Mouse (Mus musculus) heart, adult 2 months (tissue): ENCODE measurements at regions not wholly inside any gene's neighbourhood (a gene's known extent, or its start where the extent isn't known, plus 50 kb on each side); places are given as distances from the start of the nearest gene placed in this dataset.

ENCODE experiments used
- DNase-seq, 2 experiments: peaks; one replicate each; pipeline ENCODE4 v3.0.0; 2021
- H3K27ac ChIP-seq: fragments of 200-600 bp; 2 replicates; pipeline ENCODE4 v1.8.1; 2022
- H3K27me3 ChIP-seq: fragments of 200-500 bp; 2 replicates; pipeline ENCODE4 v1.6.1; 2012; ENCODE audit warnings: mild to moderate bottlenecking, low read length, inconsistent platforms, mixed read lengths; ENCODE audit not compliant: control insufficient read depth, insufficient read depth
- H3K36me3 ChIP-seq: fragments of 200-500 bp; 2 replicates; pipeline ENCODE4 v1.6.1; 2012; ENCODE audit warnings: low read length, inconsistent platforms; ENCODE audit not compliant: control insufficient read depth, insufficient read depth
- H3K4me1 ChIP-seq: fragments of 200-500 bp; 2 replicates; pipeline ENCODE4 v1.6.1; 2011; ENCODE audit warnings: low read length; ENCODE audit not compliant: control insufficient read depth, insufficient read depth
- H3K4me3 ChIP-seq: fragments of 200-600 bp; 2 replicates; pipeline ENCODE4 v1.8.1; 2022
- H3K79me2 ChIP-seq: fragments of 200-500 bp; replicated peaks from 2 replicates; pipeline ENCODE4 v1.6.1; 2012; ENCODE audit warnings: mild to moderate bottlenecking, inconsistent platforms, low read length, moderate library complexity, mixed read lengths; ENCODE audit not compliant: control insufficient read depth, insufficient read depth
- H3K9ac ChIP-seq: fragments of 200-500 bp; 2 replicates; pipeline ENCODE4 v1.6.1; 2012; ENCODE audit warnings: low read depth, mild to moderate bottlenecking, control low read depth, inconsistent platforms, low read length, mixed read lengths
- CTCF ChIP-seq: fragments of 200-600 bp; IDR thresholded peaks from 2 replicates; pipeline ENCODE4 v1.8.1; 2022; ENCODE audit warnings: antibody characterized with exemption, mild to moderate bottlenecking, moderate library complexity
- EP300 ChIP-seq: fragments of 200-500 bp; IDR thresholded peaks from 2 replicates; pipeline ENCODE4 v1.6.1; 2011; ENCODE audit warnings: low read depth, low read length, control low read depth; ENCODE audit not compliant: insufficient read depth
- POLR2A ChIP-seq: fragments of 200-500 bp; IDR thresholded peaks from 2 replicates; pipeline ENCODE4 v1.6.1; 2011; ENCODE audit warnings: mild to moderate bottlenecking, low read depth, low read length, control low read depth; ENCODE audit not compliant: insufficient read depth
- WGBS: fragments of 180-500 bp; shearing (Covaris S2); methylation state at CpG from one replicate; pipeline ENCODE4 v1.1.7; 2018; 5-methylcytosine and 5-hydroxymethylcytosine counted together
- intact Hi-C: fragments of 180-260 bp; cut with DNase I; formaldehyde crosslinking; loops from one replicate; pipeline ENCODE4 v1.15.1; 2025

DNA sequence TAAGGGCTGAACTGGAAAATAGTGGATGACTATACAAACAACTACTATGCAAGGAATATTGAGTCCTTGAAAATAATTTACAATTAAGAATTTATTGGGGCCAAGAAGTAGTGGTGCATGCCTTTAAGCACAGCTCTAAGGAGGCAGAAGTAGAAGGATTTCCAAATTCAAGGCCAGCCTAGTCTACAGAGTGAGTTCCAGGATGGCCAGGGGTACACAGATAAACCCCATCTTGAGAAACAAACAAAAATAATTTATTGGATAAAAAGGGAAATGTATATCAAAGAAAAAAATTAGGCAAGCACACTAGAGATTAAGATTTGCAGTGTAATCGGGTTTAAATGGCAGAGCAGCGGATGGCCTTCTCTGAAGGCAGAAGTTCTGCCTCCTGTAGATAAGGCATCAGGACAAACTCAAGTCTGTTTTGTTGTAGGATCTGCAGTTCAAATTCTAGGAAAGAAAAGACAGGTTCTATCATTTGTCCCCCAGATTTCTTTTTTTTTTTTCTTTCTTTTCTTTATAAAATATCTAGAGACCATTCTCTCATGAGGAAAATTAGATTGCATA lies 110.7 kb upstream of the Man2a1 start:
- DNase-seq = no peak
- Histone ChIP-seq H3K4me3 (no peak overlapping the region), H3K27me3 (no peaks in the 10 kb centered on the region), H3K79me2 (no peaks in the 10 kb centered on the region), H3K4me1 (no peaks in the 10 kb centered on the region), H3K27ac (no peak overlapping the region), H3K36me3 (no peaks in the 10 kb centered on the region), H3K9ac (no peak overlapping the region)
- intact Hi-C loops = loop anchor here (10.0 kb wide), 1 partner anchor 835 kb away; no protein-coding TSS in a partner anchor
- no peak for TF ChIP-seq POLR2A
- TF ChIP-seq EP300 = no peak
- no peak for TF ChIP-seq CTCF
- 82% methylated on average over 2 of the region's 2 CpGs for WGBS

DNA sequence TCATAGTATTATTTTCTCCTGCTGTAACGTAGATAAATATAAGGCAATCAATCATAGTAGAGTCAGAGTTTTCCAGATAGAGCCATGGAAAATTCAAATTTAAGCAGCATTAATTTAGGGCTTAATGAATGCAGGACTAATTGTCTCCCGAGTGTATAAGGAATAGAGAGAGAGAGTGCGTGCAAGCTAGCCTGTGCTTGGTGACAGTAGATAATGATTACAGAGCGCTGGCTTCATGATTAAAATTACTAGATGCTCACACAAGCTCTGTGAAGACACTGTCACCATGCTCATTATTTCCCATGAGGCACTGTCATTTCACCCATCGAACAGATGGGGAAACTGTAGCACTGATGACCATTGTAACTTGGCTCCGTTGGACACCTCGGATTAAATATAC lies 109.9 kb upstream of the Man2a1 start:
- no peaks in the 10 kb centered on the region for H3K79me2 ChIP-seq
- TF ChIP-seq CTCF (no peak), EP300 (no peak), POLR2A (no peak)
- no peak overlapping the region for H3K9ac ChIP-seq
- no peaks in the 10 kb centered on the region for H3K4me1 ChIP-seq
- H3K4me3 ChIP-seq = no peak overlapping the region
- no peaks in the 10 kb centered on the region for H3K36me3 ChIP-seq
- no peaks in the 10 kb centered on the region for H3K27me3 ChIP-seq
- intact Hi-C loops = loop anchor here (10.0 kb wide), 1 partner anchor 834 kb away; no protein-coding TSS in a partner anchor
- DNase-seq = no peak
- no peak overlapping the region for H3K27ac ChIP-seq
- WGBS = 89% methylated on average over 7 of the region's 7 CpGs

GRCm38 (mm10) chr17:64491922-64492353 lies 108.6 kb upstream of the Man2a1 start:
- Histone ChIP-seq H3K9ac (no peak overlapping the region), H3K4me3 (no peak overlapping the region), H3K4me1 (no peaks in the 10 kb centered on the region), H3K79me2 (no peaks in the 10 kb centered on the region), H3K36me3 (no peaks in the 10 kb centered on the region), H3K27ac (no peak overlapping the region), H3K27me3 (no peaks in the 10 kb centered on the region)
- TF ChIP-seq CTCF (no peak), EP300 (no peak), POLR2A (no peak)
- intact Hi-C loops = loop anchor here (10.0 kb wide), 1 partner anchor 833 kb away; no protein-coding TSS in a partner anchor
- 27% methylated on average over 8 of the region's 10 CpGs for WGBS
- DNase-seq = no peak

GRCm38 (mm10) chr17:64492614-64493269 lies 107.8 kb upstream of the Man2a1 start:
- Histone ChIP-seq H3K36me3 (no peaks in the 10 kb centered on the region), H3K27me3 (no peaks in the 10 kb centered on the region), H3K4me3 (no peak overlapping the region), H3K79me2 (no peaks in the 10 kb centered on the region), H3K9ac (no peak overlapping the region), H3K4me1 (no peaks in the 10 kb centered on the region), H3K27ac (no peak overlapping the region)
- no peak for DNase-seq
- TF ChIP-seq POLR2A (no peak), EP300 (no peak), CTCF (peak; percentile 32)
- intact Hi-C loops = loop anchor here (10.0 kb wide), 1 partner anchor 832 kb away; no protein-coding TSS in a partner anchor
- WGBS = 47% methylated on average over 8 of the region's 9 CpGs

- Histone ChIP-seq H3K9ac (no peak overlapping the region), H3K4me1 (no peaks in the 10 kb centered on the region), H3K4me3 (no peak overlapping the region), H3K79me2 (no peaks in the 10 kb centered on the region), H3K36me3 (no peaks in the 10 kb centered on the region), H3K27me3 (no peaks in the 10 kb centered on the region), H3K27ac (no peak overlapping the region)
- TF ChIP-seq POLR2A (no peak), EP300 (0 out of 2 replicates have a peak, but pooled peaks have one; percentile 22), CTCF (peak; percentile 71)
- peak; percentile 25 to 35 for DNase-seq
- WGBS = 52% methylated on average over 15 of the region's 15 CpGs
- intact Hi-C loops = loop anchor here (10.0 kb wide), 1 partner anchor 825 kb away; no protein-coding TSS in a partner anchor
Measured at GRCm38 (mm10) chr17:64499281-64499997, 101.1 kb upstream of the Man2a1 start.
